Mouse (Mus musculus): ENCODE results near the gene Fbxl17.

GRCm38 (mm10) chr17:63217016-63217415 lies 282.8 kb downstream of the Fbxl17 start:
- TF ChIP-seq CTCF (IDR thresholded peaks at IDR 0.05; ENCODE audit: extremely low read depth, insufficient read length, insufficient replicate concordance, low read depth, low read length) (no peak), POLR2A (IDR thresholded peaks at IDR 0.05; ENCODE audit: low read depth, low read length) (no peak)

Data from small intestine, adult 2 months (tissue).